Mouse (Mus musculus) C2C12 (cell line): ENCODE results near the gene 4931406P16Rik.

ENCODE experiments used
- CEBPB ChIP-seq: IDR thresholded peaks from one replicate; pipeline ENCODE4 v1.6.1; 2011; ENCODE audit warnings: low read depth, mild to moderate bottlenecking, control low read depth, moderate library complexity
- FOSL1 ChIP-seq: IDR thresholded peaks from one replicate; pipeline ENCODE4 v1.8.0; 2011; ENCODE audit warnings: mild to moderate bottlenecking, low read length; ENCODE audit not compliant: poor library complexity, insufficient read depth, severe bottlenecking
- MYOG ChIP-seq: IDR thresholded peaks from one replicate; pipeline ENCODE4 v1.6.1; 2011; ENCODE audit not compliant: control insufficient read depth, insufficient read length; ENCODE audit errors: extremely low read depth

DNA sequence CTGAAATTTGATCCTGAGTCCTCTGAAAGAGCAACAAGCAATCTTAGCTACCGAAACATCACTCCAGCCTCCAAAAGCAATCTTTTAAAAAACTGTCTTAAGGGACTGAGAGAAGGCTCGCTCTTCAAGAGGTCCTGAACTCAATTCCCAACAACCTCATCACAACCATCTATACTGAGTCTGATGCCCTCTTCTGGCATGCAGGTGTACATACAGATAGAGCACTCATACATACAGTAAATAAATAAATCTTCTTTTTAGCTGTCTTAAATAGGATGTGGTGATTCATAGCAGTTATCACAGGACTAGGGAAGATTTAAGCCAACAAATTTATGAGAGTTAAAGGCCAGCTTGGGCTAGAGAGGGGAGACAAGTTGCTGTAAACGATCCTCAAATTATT, 117.7 kb downstream of the 4931406P16Rik start:
- TF ChIP-seq MYOG, result no peak
- TF ChIP-seq CEBPB, result no peak
- TF ChIP-seq FOSL1, result no peak
